Mouse (Mus musculus) CH12.LX (cell line): ENCODE data around the gene Elovl6.

Source experiments
- CHD1 ChIP-seq: IDR thresholded peaks from 2 replicates; pipeline ENCODE4 v1.6.1; 2012; ENCODE audit warnings: low read depth, low read length, improper control_type of control experiment, inconsistent platforms
- CTCF ChIP-seq, 2 experiments: IDR thresholded peaks in 1 of 2; conservative IDR thresholded peaks in 1 of 2; 2 replicates each; pipeline ENCODE4 v1.5.1; 2011 to 2012; ENCODE audit warnings: low read depth in 2 of 2, low read length in 2 of 2, improper control_type of control experiment in 1 of 2, inconsistent platforms in 1 of 2, mild to moderate bottlenecking in 1 of 2, moderate library complexity in 1 of 2
- E2F4 ChIP-seq: IDR thresholded peaks from 2 replicates; pipeline ENCODE4 v1.6.1; 2011; ENCODE audit warnings: low read depth, low read length, improper control_type of control experiment; ENCODE audit not compliant: insufficient replicate concordance
- EP300 ChIP-seq: IDR thresholded peaks from 2 replicates; pipeline ENCODE4 v1.6.1; 2011; ENCODE audit warnings: low read length, improper control_type of control experiment
- ETS1 ChIP-seq: conservative IDR thresholded peaks from 2 replicates; pipeline ENCODE4 v1.6.1; 2012; ENCODE audit warnings: low read depth, mild to moderate bottlenecking, inconsistent platforms, low read length, improper control_type of control experiment, moderate library complexity
- HCFC1 ChIP-seq: IDR thresholded peaks from 2 replicates; pipeline ENCODE4 v1.6.1; 2012; ENCODE audit warnings: low read depth, mild to moderate bottlenecking, inconsistent platforms, low read length, improper control_type of control experiment
- JUN ChIP-seq: IDR thresholded peaks from 2 replicates; pipeline ENCODE4 v1.6.1; 2011; ENCODE audit warnings: low read depth, mild to moderate bottlenecking, low read length, improper control_type of control experiment, moderate library complexity; ENCODE audit not compliant: insufficient read depth
- MAFK ChIP-seq: IDR thresholded peaks from 2 replicates; pipeline ENCODE4 v1.6.1; 2011; ENCODE audit warnings: low read length, improper control_type of control experiment; ENCODE audit not compliant: insufficient replicate concordance
- MEF2A ChIP-seq: IDR thresholded peaks from 2 replicates; pipeline ENCODE4 v1.6.1; 2014; ENCODE audit warnings: low read depth, mild to moderate bottlenecking, inconsistent platforms, low read length, improper control_type of control experiment, borderline replicate concordance
- NRF1 ChIP-seq: IDR thresholded peaks from 2 replicates; pipeline ENCODE4 v1.6.1; 2014; ENCODE audit warnings: low read depth, mild to moderate bottlenecking, inconsistent platforms, low read length, improper control_type of control experiment, moderate library complexity
- POLR2A ChIP-seq: IDR thresholded peaks from 2 replicates; pipeline ENCODE4 v1.6.1; 2011; ENCODE audit warnings: low read depth, mild to moderate bottlenecking, improper control_type of control experiment, low read length
- POLR2AphosphoS2 ChIP-seq: IDR thresholded peaks from 2 replicates; pipeline ENCODE4 v1.6.1; 2011; ENCODE audit warnings: low read depth, low read length, improper control_type of control experiment
- SIN3A ChIP-seq: IDR thresholded peaks from 2 replicates; pipeline ENCODE4 v1.6.1; 2012; ENCODE audit warnings: low read length, improper control_type of control experiment, inconsistent platforms

- peak; percentile 21; the same call in 1 of the 2 replicates for TF ChIP-seq MAFK
- peak; percentile 48 to 82 for TF ChIP-seq CTCF (conservative IDR thresholded peaks at IDR 0.05 in 1 of 2, IDR thresholded peaks at IDR 0.05 in 1 of 2; ENCODE audit: low read depth in 2 of 2, low read length in 2 of 2)
- no peak for TF ChIP-seq POLR2A
- TF ChIP-seq POLR2AphosphoS2 = no peak
- TF ChIP-seq HCFC1 = no peak
- TF ChIP-seq CHD1 = no peak
- TF ChIP-seq ETS1 = no peak
- TF ChIP-seq E2F4 = no peak
- TF ChIP-seq EP300 = no peak
- TF ChIP-seq MEF2A = no peak
- TF ChIP-seq JUN = no peak
- no peak for TF ChIP-seq SIN3A
- TF ChIP-seq NRF1 = no peak
These were observed 154.7 kb downstream of the Elovl6 start for GRCm38 (mm10) chr3:129686698-129687333.
